Mouse (Mus musculus): Measurements from ENCODE around the gene Tns1. TPM values are rescaled to one million over a fixed set of nuclear protein-coding genes. Genes with fewer than 3 reads are reported as not detected.

Tns1 gene
- polyA plus RNA-seq, 1 experiment from 2014 or later: 11.3 TPM

GRCm38 (mm10) chr1:74041178-74041577 is 83.1 kb downstream of the Tns1 start:
- Histone ChIP-seq H3K27ac (ENCODE audit: low read depth, low read length) (no peak overlapping the region), H3K4me3 (ENCODE audit: low read depth, low read length) (no peak overlapping the region), H3K9me3 (ENCODE audit: control insufficient read depth, low read length) (no peaks in the 10 kb centered on the region), H3K4me1 (ENCODE audit: control insufficient read depth, insufficient read depth, low read length) (peaks cover 10% of the 10 kb centered on the region; the same call in 1 of the 2 replicates), H3K36me3 (ENCODE audit: control insufficient read depth, insufficient read depth, low read length) (no peaks in the 10 kb centered on the region), H3K9ac (replicated peaks; ENCODE audit: low read depth, low read length) (no peak overlapping the region), H3K27me3 (ENCODE audit: control insufficient read depth, insufficient read depth, low read length) (peaks cover 3% of the 10 kb centered on the region; the same call in 1 of the 2 replicates), H3K4me2 (ENCODE audit: low read depth, low read length) (no peak overlapping the region)
- 79% methylated on average over 7 of the region's 7 CpGs for WGBS
- ATAC-seq (ENCODE audit: low read depth): no peak

DNA sequence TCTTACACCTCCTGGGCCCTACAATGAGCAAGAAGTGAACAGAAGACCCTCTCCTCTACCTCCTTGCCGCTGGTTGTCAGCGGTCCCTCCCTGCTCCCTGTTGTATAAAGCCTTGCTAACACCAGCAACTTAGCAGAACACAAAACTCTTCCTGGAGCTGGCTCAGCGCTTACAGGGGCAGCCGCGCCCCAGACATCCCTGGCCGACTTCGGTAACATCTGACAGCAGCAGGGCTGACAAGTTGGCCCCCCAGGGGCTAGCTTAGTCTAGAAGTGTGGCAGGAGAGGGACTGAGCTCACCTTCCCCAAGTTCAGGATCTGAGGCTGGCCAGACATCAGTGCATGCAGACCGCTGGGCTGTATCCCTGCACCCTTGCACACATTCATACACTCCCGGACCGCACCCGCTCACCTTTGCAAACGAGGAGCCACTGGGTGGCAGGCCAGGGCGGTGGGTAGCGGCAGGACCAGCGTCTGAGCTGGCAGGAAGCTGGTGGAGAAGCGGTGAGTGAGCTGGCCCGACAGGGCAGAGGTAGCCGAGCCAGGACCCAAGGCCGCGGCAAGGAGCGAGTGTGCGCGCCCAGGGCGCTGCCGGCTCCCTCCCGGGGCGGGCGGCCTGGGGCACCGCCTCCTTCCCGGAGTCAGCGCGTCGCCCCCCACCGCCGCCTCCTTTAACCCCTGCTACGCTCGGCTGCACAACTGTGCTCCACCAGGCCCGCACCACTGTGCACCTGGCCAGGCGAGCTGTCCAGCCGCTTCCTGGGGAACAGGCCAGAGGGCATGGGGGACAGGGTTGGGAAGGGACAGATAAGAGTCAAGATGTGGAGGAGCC is 87.5 kb downstream of the Tns1 start:
- H3K9me3 ChIP-seq (ENCODE audit: control insufficient read depth, low read length): no peaks in the 10 kb centered on the region
- H3K27ac ChIP-seq (ENCODE audit: low read depth, low read length): no peak overlapping the region
- H3K36me3 ChIP-seq (ENCODE audit: control insufficient read depth, insufficient read depth, low read length): no peaks in the 10 kb centered on the region
- H3K4me1 ChIP-seq (ENCODE audit: control insufficient read depth, insufficient read depth, low read length): peaks cover 10% of the 10 kb centered on the region; the same call in 1 of the 2 replicates
- 6% methylated on average over 39 of the region's 40 CpGs for WGBS
- ATAC-seq (ENCODE audit: low read depth): peak; percentile 61; the same call in 1 of the 2 replicates
- peak overlapping the region; percentile 41 for H3K9ac ChIP-seq (replicated peaks; ENCODE audit: low read depth, low read length)
- peaks cover 3% of the 10 kb centered on the region; the same call in 1 of the 2 replicates for H3K27me3 ChIP-seq (ENCODE audit: control insufficient read depth, insufficient read depth, low read length)
- peak overlapping the region; percentile 59 for H3K4me2 ChIP-seq (ENCODE audit: low read depth, low read length)
- peak overlapping the region; percentile 31 for H3K4me3 ChIP-seq (ENCODE audit: low read depth, low read length)

- no peak overlapping the region for H3K4me2 ChIP-seq (ENCODE audit: low read depth, low read length)
- ATAC-seq (ENCODE audit: low read depth): no peak
- H3K27me3 ChIP-seq (ENCODE audit: control insufficient read depth, insufficient read depth, low read length): peaks cover 3% of the 10 kb centered on the region; the same call in 1 of the 2 replicates
- H3K9ac ChIP-seq (replicated peaks; ENCODE audit: low read depth, low read length): no peak overlapping the region
- H3K4me3 ChIP-seq (ENCODE audit: low read depth, low read length): no peak overlapping the region
- H3K4me1 ChIP-seq (ENCODE audit: control insufficient read depth, insufficient read depth, low read length): peaks cover 12% of the 10 kb centered on the region
- no peak overlapping the region for H3K27ac ChIP-seq (ENCODE audit: low read depth, low read length)
- H3K9me3 ChIP-seq (ENCODE audit: control insufficient read depth, low read length): no peaks in the 10 kb centered on the region
- H3K36me3 ChIP-seq (ENCODE audit: control insufficient read depth, insufficient read depth, low read length): no peaks in the 10 kb centered on the region
- WGBS: 54% methylated on average over 3 of the region's 3 CpGs
Measured at GRCm38 (mm10) chr1:74035912-74036489, 88.2 kb downstream of the Tns1 start.

GRCm38 (mm10) chr1:74035487-74035886 is 88.8 kb downstream of the Tns1 start:
- Histone ChIP-seq H3K36me3 (ENCODE audit: control insufficient read depth, insufficient read depth, low read length) (no peaks in the 10 kb centered on the region), H3K4me2 (ENCODE audit: low read depth, low read length) (no peak overlapping the region), H3K9me3 (ENCODE audit: control insufficient read depth, low read length) (no peaks in the 10 kb centered on the region), H3K4me1 (ENCODE audit: control insufficient read depth, insufficient read depth, low read length) (peaks cover 12% of the 10 kb centered on the region), H3K9ac (replicated peaks; ENCODE audit: low read depth, low read length) (no peak overlapping the region), H3K27ac (ENCODE audit: low read depth, low read length) (no peak overlapping the region), H3K4me3 (ENCODE audit: low read depth, low read length) (no peak overlapping the region), H3K27me3 (ENCODE audit: control insufficient read depth, insufficient read depth, low read length) (peaks cover 3% of the 10 kb centered on the region; the same call in 1 of the 2 replicates)
- WGBS: 68% methylated on average over 4 of the region's 4 CpGs
- no peak for ATAC-seq (ENCODE audit: low read depth)

- Histone ChIP-seq H3K4me2 (ENCODE audit: low read depth, low read length) (no peak overlapping the region), H3K36me3 (ENCODE audit: control insufficient read depth, insufficient read depth, low read length) (no peaks in the 10 kb centered on the region), H3K27me3 (ENCODE audit: control insufficient read depth, insufficient read depth, low read length) (peaks cover 3% of the 10 kb centered on the region; the same call in 1 of the 2 replicates), H3K4me3 (ENCODE audit: low read depth, low read length) (no peak overlapping the region), H3K9me3 (ENCODE audit: control insufficient read depth, low read length) (no peaks in the 10 kb centered on the region), H3K27ac (ENCODE audit: low read depth, low read length) (no peak overlapping the region), H3K4me1 (ENCODE audit: control insufficient read depth, insufficient read depth, low read length) (peaks cover 12% of the 10 kb centered on the region), H3K9ac (replicated peaks; ENCODE audit: low read depth, low read length) (no peak overlapping the region)
- ATAC-seq (ENCODE audit: low read depth): no peak
- WGBS: 70% methylated on average over 2 of the region's 2 CpGs
Measured at GRCm38 (mm10) chr1:74034736-74035135, 89.5 kb downstream of the Tns1 start.

DNA sequence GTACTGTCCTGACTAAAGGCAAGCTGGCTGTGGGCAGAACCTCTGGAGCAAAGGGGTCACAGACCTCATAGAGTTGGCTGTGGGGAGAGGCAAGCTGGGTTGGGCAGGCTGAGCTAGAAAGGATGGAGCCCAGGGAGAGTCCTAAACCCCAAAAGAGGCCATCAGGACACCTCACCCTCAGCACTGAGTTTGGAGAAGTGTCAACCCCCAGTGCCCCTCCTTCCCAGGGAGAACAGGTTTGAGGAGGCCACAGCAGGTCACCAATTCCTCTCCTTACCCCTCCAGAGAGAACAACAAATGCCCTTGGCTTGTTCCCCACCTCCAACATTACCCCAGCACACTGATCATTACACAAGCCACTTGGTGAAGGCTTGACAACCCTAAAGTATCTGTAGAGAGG is 90.0 kb downstream of the Tns1 start:
- no peak overlapping the region for H3K9ac ChIP-seq (replicated peaks; ENCODE audit: low read depth, low read length)
- no peak overlapping the region for H3K4me2 ChIP-seq (ENCODE audit: low read depth, low read length)

DNA sequence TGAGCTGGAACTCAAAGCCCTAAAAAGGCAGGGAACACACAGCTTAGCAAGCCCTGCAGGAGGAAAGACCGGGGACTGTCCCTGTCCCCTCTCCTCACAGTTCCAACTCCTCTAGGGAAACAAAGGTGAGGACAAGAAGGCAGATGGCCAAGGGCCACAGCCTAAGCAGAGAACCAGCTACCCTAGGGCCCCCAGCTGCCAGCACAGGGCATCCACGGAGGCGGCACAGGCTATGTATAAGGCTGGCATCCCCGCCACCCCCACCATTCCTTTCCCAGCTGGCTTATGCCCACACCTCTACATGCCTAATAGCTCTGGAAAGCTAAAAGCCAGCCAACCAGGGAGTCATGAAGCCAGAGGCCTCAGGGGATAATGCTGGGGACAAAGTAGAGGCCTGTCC is 90.8 kb downstream of the Tns1 start:
- peaks cover 3% of the 10 kb centered on the region; the same call in 1 of the 2 replicates for H3K27me3 ChIP-seq (ENCODE audit: control insufficient read depth, insufficient read depth, low read length)
- no peak overlapping the region for H3K27ac ChIP-seq (ENCODE audit: low read depth, low read length)
- no peak overlapping the region for H3K4me2 ChIP-seq (ENCODE audit: low read depth, low read length)
- 72% methylated on average over 4 of the region's 4 CpGs for WGBS
- H3K36me3 ChIP-seq (ENCODE audit: control insufficient read depth, insufficient read depth, low read length): no peaks in the 10 kb centered on the region
- no peak overlapping the region for H3K4me3 ChIP-seq (ENCODE audit: low read depth, low read length)
- ATAC-seq (ENCODE audit: low read depth): no peak
- no peaks in the 10 kb centered on the region for H3K9me3 ChIP-seq (ENCODE audit: control insufficient read depth, low read length)
- peaks cover 12% of the 10 kb centered on the region for H3K4me1 ChIP-seq (ENCODE audit: control insufficient read depth, insufficient read depth, low read length)
- H3K9ac ChIP-seq (replicated peaks; ENCODE audit: low read depth, low read length): no peak overlapping the region

More for the DNA sequence above, 90.0 kb downstream of the Tns1 start:
- no peaks in the 10 kb centered on the region for H3K36me3 ChIP-seq (ENCODE audit: control insufficient read depth, insufficient read depth, low read length)
- ATAC-seq (ENCODE audit: low read depth): no peak
- H3K9me3 ChIP-seq (ENCODE audit: control insufficient read depth, low read length): no peaks in the 10 kb centered on the region
- H3K27ac ChIP-seq (ENCODE audit: low read depth, low read length): no peak overlapping the region
- peaks cover 12% of the 10 kb centered on the region for H3K4me1 ChIP-seq (ENCODE audit: control insufficient read depth, insufficient read depth, low read length)
- peaks cover 3% of the 10 kb centered on the region; the same call in 1 of the 2 replicates for H3K27me3 ChIP-seq (ENCODE audit: control insufficient read depth, insufficient read depth, low read length)
- H3K4me3 ChIP-seq (ENCODE audit: low read depth, low read length): no peak overlapping the region

DNA sequence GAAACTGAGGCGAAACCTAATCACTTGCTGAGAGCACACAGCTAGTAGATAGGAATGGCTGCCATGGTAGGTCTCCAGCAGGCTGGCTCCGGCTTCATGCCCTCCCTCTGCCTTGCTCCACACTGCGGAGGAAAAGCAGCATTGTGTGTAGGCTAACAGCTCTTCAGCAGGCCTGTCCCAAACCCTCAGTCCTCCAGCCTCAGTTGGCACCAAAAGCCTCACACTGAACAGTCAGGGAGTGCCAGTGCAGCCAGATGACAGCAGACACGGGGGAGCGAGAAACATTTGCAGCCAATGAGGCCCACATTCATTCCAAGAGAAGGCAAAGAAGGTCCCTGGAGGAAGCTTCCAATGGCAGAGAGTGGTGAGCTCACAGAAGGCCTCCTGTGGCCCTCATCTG is 91.3 kb downstream of the Tns1 start:
- Histone ChIP-seq H3K4me1 (ENCODE audit: control insufficient read depth, insufficient read depth, low read length) (peaks cover 13% of the 10 kb centered on the region), H3K4me3 (ENCODE audit: low read depth, low read length) (no peak overlapping the region), H3K4me2 (ENCODE audit: low read depth, low read length) (no peak overlapping the region), H3K9me3 (ENCODE audit: control insufficient read depth, low read length) (no peaks in the 10 kb centered on the region), H3K36me3 (ENCODE audit: control insufficient read depth, insufficient read depth, low read length) (no peaks in the 10 kb centered on the region), H3K27ac (ENCODE audit: low read depth, low read length) (no peak overlapping the region), H3K27me3 (ENCODE audit: control insufficient read depth, insufficient read depth, low read length) (peaks cover 3% of the 10 kb centered on the region; the same call in 1 of the 2 replicates), H3K9ac (replicated peaks; ENCODE audit: low read depth, low read length) (no peak overlapping the region)
- ATAC-seq (ENCODE audit: low read depth): no peak
- WGBS: 80% methylated on average over 5 of the region's 5 CpGs
